Comparison of ENCODE assay signal across 11 mouse cellular contexts in the genomic region with DNA sequence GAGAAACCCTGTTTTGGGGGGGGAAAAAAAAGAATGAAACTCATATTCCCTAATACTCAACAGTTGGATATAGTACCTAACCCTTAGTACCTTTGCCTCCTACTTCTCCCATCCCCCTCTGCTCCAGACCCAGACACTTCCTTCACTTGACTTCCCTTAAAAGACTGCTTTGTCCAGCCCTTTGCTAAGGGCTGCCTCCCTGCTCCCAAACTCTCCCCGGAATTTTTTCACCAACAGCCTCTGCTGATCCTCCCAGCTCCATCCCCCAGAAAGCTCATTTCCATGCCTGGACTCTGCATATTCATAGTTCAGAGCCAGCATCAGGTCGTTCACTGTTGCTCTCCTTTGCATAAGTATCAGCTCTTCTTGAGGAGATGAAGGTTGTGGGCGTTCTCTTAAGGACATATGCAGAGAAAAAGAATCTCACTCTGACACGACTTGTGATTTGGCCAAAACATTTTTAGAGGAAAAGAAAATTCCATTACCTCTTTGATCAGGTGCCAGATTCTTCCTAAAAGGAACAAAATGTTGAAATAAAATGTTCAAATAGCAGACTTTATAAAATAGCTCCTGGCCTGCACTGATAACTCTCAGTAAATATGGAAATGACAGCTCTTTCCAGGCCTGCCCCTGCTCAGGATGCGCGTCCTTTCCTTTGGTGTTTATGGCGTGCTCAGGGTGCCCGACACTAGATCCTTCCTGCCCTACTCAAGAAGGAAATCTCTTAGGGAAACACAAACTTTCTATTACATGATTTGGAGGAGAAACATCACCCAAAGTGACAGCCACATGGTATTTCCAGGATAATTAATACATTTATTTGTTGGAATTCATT.
A peak's percentile ranks its signal among the peaks of the same experiment; 100 is the strongest.
DNase-seq lines count a peak whose midpoint lies in the region; ATAC-seq and TF ChIP-seq lines count a peak whose summit lies in the region.
"Had no signal": no experiment of that assay in that cellular context is flagged by ENCODE, and none has a peak within 500 bp of the region (broad histone marks: within the 10 kb centered on the region; RNA-seq: fewer than 3 reads in every experiment).

No protein-coding gene starts in this region.

- peaks cover 9% of the 10 kb centered on the region; the same call in 1 of the 2 replicates for H3K4me1 ChIP-seq in brown adipose tissue, adult 24 weeks (ENCODE audit: control insufficient read depth, insufficient read depth, insufficient read length, low read length)
- peaks cover 5% of the 10 kb centered on the region for H3K4me1 ChIP-seq in lung, postnatal 0 days (ENCODE audit: insufficient read depth, low read depth, low read length)
- peaks cover 18% of the 10 kb centered on the region; the same call in 1 of the 2 replicates for H3K4me1 ChIP-seq in cerebellum, adult 2 months (ENCODE audit: control insufficient read depth, insufficient read depth, low read length)

- no peaks in the 10 kb centered on the region for H3K36me3 ChIP-seq in lung, postnatal 0 days (ENCODE audit: insufficient read depth, low read length)
- H3K36me3 ChIP-seq: liver, embryonic 15.5 days had no signal

- H3K4me3 ChIP-seq in left cerebral cortex, adult 2 months, result no peak overlapping the region
- H3K4me3 ChIP-seq in brown adipose tissue, adult 24 weeks (ENCODE audit: insufficient read depth, low read depth, low read length), result no peak overlapping the region
- no peak overlapping the region for H3K4me3 ChIP-seq in lung, postnatal 0 days (ENCODE audit: low read depth, low read length)
- no peak overlapping the region for H3K4me3 ChIP-seq in cerebellum, adult 2 months (replicated peaks; ENCODE audit: insufficient read depth, low read depth, low read length)
- H3K4me3 ChIP-seq: liver, embryonic 15.5 days had no signal

- peak; percentile 18 for DNase-seq in adrenal gland, adult 8-10 months
- no peak for DNase-seq in adrenal gland, postnatal 4 days (ENCODE audit: low spot score in 2 of 2)
- no peak for DNase-seq in left cerebral cortex, adult 2 months (ENCODE audit: extremely low spot score in 1 of 2, low spot score in 2 of 2)
- DNase-seq in left cerebral cortex, postnatal 36 days (ENCODE audit: low spot score in 2 of 2), result no peak
- DNase-seq in lung, postnatal 0 days (ENCODE audit: low spot score), result peak; percentile 23
- no peak for DNase-seq in adipocyte (ENCODE audit: low spot score)
- no peak for DNase-seq in cerebellum, adult 2 months
- DNase-seq: gastrocnemius, postnatal 14 days had no signal

- 32% methylated on average over 8 of the region's 8 CpGs for WGBS in lung, postnatal 0 days
- 59% methylated on average over 8 of the region's 8 CpGs for WGBS in cerebellum, adult 2 months

- peak; percentile 48; the same call in 1 of the 2 replicates for TF ChIP-seq EP300 in lung, postnatal 0 days (IDR thresholded peaks at IDR 0.05)

- H3K27me3 ChIP-seq in lung, postnatal 0 days (replicated peaks; ENCODE audit: insufficient read depth, low read length), result no peaks in the 10 kb centered on the region
- H3K27me3 ChIP-seq in cerebellum, adult 2 months (ENCODE audit: control insufficient read depth, insufficient read depth, low read length), result no peaks in the 10 kb centered on the region
- H3K27me3 ChIP-seq: liver, embryonic 15.5 days had no signal

- H3K9ac ChIP-seq in lung, postnatal 0 days (replicated peaks; ENCODE audit: low read depth), result no peak overlapping the region
- H3K9ac ChIP-seq: liver, embryonic 15.5 days had no signal

- H3K9me3 ChIP-seq in lung, postnatal 0 days (ENCODE audit: low read length), result no peaks in the 10 kb centered on the region
- H3K9me3 ChIP-seq: liver, embryonic 15.5 days had no signal

- TF ChIP-seq CTCF in left cerebral cortex, adult 2 months (IDR thresholded peaks at IDR 0.05), result no peak
- TF ChIP-seq CTCF in lung, postnatal 0 days (IDR thresholded peaks at IDR 0.05), result no peak
- TF ChIP-seq CTCF in cerebellum, adult 2 months (IDR thresholded peaks at IDR 0.05; ENCODE audit: borderline replicate concordance, insufficient read depth, low read depth, low read length), result no peak

- no peak overlapping the region for H3K4me2 ChIP-seq in lung, postnatal 0 days (replicated peaks; ENCODE audit: low read depth, low read length)
- H3K4me2 ChIP-seq: liver, embryonic 15.5 days had no signal

- TF ChIP-seq POLR2A in cerebellum, adult 2 months (IDR thresholded peaks at IDR 0.05; ENCODE audit: borderline replicate concordance, insufficient read depth, low read length), result no peak

- intact Hi-C loops in left cerebral cortex, adult 2 months (cut with DNase I), result no loop called here
- intact Hi-C loops in left cerebral cortex, postnatal 36 days (cut with DNase I), result no loop called here

- ATAC-seq in lung, postnatal 0 days, result no peak
- ATAC-seq: hindbrain, embryonic 16.5 days had no signal

- H3K27ac ChIP-seq in left cerebral cortex, adult 2 months, result peak overlapping the region; percentile 78
- H3K27ac ChIP-seq in brown adipose tissue, adult 24 weeks (replicated peaks; ENCODE audit: low read depth, low read length), result 0 out of 2 replicates have a peak overlapping the region, but pooled peaks have one; percentile 0
- H3K27ac ChIP-seq in lung, postnatal 0 days (ENCODE audit: low read length), result 0 out of 2 replicates have a peak overlapping the region, but pooled peaks have one; percentile 26
- H3K27ac ChIP-seq in cerebellum, adult 2 months (ENCODE audit: insufficient read depth, low read length), result no peak overlapping the region
- H3K27ac ChIP-seq: liver, embryonic 15.5 days had no signal

Comparison
In these comparisons a context has a peak if more than half of its experiments do, and no peak if none do; other contexts are left out.
1. DNase-seq: peak in adrenal gland, adult 8-10 months (single experiment) and lung, postnatal 0 days (single experiment); none in adrenal gland, postnatal 4 days (0 of 2), left cerebral cortex, adult 2 months (0 of 2), left cerebral cortex, postnatal 36 days (0 of 2), adipocyte (single experiment) and cerebellum, adult 2 months (0 of 2).